Mouse (Mus musculus): ENCODE measurements around the gene Gpr6. TPM values are rescaled to one million over a fixed set of nuclear protein-coding genes. Genes with fewer than 3 reads are reported as not detected.

The Gpr6 gene
- 0.14 TPM in 1 of 2 replicates, not detected in the other for polyA plus RNA-seq (2014; fragmentation: Nextera tagmentation; extraction: Ambion mirVana)

GRCm38 (mm10) chr10:41072116-41072515 lies at the start of gene Gpr6:
Gpr6 (minus strand) TSS chr10:41072285.
- ATAC-seq (ENCODE audit: low FRiP score), result peak; percentile 38; the same call in 1 of the 2 replicates
- WGBS, result 2% methylated on average over 23 of the region's 23 CpGs
- Histone ChIP-seq H3K9ac (ENCODE audit: low read depth, low read length) (peak within 1 kb of the TSS; percentile 11; the same call in 1 of the 2 replicates), H3K27me3 (ENCODE audit: control insufficient read depth, insufficient read depth, low read length) (peaks cover 23% of the 10 kb centered on the region), H3K27ac (ENCODE audit: low read depth, low read length) (no peak within 1 kb of the TSS), H3K36me3 (ENCODE audit: control insufficient read depth, insufficient read depth, low read length) (no peaks in the 10 kb centered on the region), H3K9me3 (ENCODE audit: control insufficient read depth, low read length) (no peaks in the 10 kb centered on the region), H3K4me2 (replicated peaks; ENCODE audit: low read depth, low read length) (peak within 1 kb of the TSS; percentile 69), H3K4me3 (ENCODE audit: low read depth, low read length) (peak within 1 kb of the TSS; percentile 36), H3K4me1 (replicated peaks; ENCODE audit: control insufficient read depth, insufficient read depth, low read length) (peaks cover 3% of the 10 kb centered on the region; the same call in 1 of the 2 replicates)
- DNase-seq (ENCODE audit: low spot score), result peak; percentile 51

- no peak for ATAC-seq (ENCODE audit: low FRiP score)
Measured at GRCm38 (mm10) chr10:41100060-41100459, 28.0 kb upstream of the Gpr6 start.

GRCm38 (mm10) chr10:41098137-41098536 lies 26.1 kb upstream of the Gpr6 start:
- no peak overlapping the region for H3K27ac ChIP-seq (ENCODE audit: low read depth, low read length)
- H3K9ac ChIP-seq (ENCODE audit: low read depth, low read length), result no peak overlapping the region
- no peaks in the 10 kb centered on the region for H3K27me3 ChIP-seq (ENCODE audit: control insufficient read depth, insufficient read depth, low read length)
- H3K4me2 ChIP-seq (replicated peaks; ENCODE audit: low read depth, low read length), result no peak overlapping the region
- DNase-seq (ENCODE audit: low spot score) (no peak), ATAC-seq (ENCODE audit: low FRiP score) (no peak)
- H3K4me3 ChIP-seq (ENCODE audit: low read depth, low read length), result no peak overlapping the region
- no peaks in the 10 kb centered on the region for H3K36me3 ChIP-seq (ENCODE audit: control insufficient read depth, insufficient read depth, low read length)
- H3K9me3 ChIP-seq (ENCODE audit: control insufficient read depth, low read length), result no peaks in the 10 kb centered on the region
- 88% methylated on average over 6 of the region's 6 CpGs for WGBS
- H3K4me1 ChIP-seq (replicated peaks; ENCODE audit: control insufficient read depth, insufficient read depth, low read length), result no peaks in the 10 kb centered on the region

More at GRCm38 (mm10) chr10:41100060-41100459, 28.0 kb upstream of the Gpr6 start:
- H3K27ac ChIP-seq (ENCODE audit: low read depth, low read length), result no peak overlapping the region
- no peaks in the 10 kb centered on the region for H3K4me1 ChIP-seq (replicated peaks; ENCODE audit: control insufficient read depth, insufficient read depth, low read length)
- WGBS, result 70% methylated on average over 2 of the region's 2 CpGs
- H3K9ac ChIP-seq (ENCODE audit: low read depth, low read length), result no peak overlapping the region
- no peak for DNase-seq (ENCODE audit: low spot score)
- H3K4me3 ChIP-seq (ENCODE audit: low read depth, low read length), result no peak overlapping the region
- no peaks in the 10 kb centered on the region for H3K36me3 ChIP-seq (ENCODE audit: control insufficient read depth, insufficient read depth, low read length)
- H3K27me3 ChIP-seq (ENCODE audit: control insufficient read depth, insufficient read depth, low read length), result no peaks in the 10 kb centered on the region
- H3K4me2 ChIP-seq (replicated peaks; ENCODE audit: low read depth, low read length), result no peak overlapping the region
- H3K9me3 ChIP-seq (ENCODE audit: control insufficient read depth, low read length), result no peaks in the 10 kb centered on the region

- no peak overlapping the region for H3K4me2 ChIP-seq (replicated peaks; ENCODE audit: low read depth, low read length)
- no peak overlapping the region for H3K4me3 ChIP-seq (ENCODE audit: low read depth, low read length)
- H3K4me1 ChIP-seq (replicated peaks; ENCODE audit: control insufficient read depth, insufficient read depth, low read length), result no peaks in the 10 kb centered on the region
- no peaks in the 10 kb centered on the region for H3K9me3 ChIP-seq (ENCODE audit: control insufficient read depth, low read length)
- no peak overlapping the region for H3K27ac ChIP-seq (ENCODE audit: low read depth, low read length)
- no peak overlapping the region for H3K9ac ChIP-seq (ENCODE audit: low read depth, low read length)
- no peaks in the 10 kb centered on the region for H3K36me3 ChIP-seq (ENCODE audit: control insufficient read depth, insufficient read depth, low read length)
- H3K27me3 ChIP-seq (ENCODE audit: control insufficient read depth, insufficient read depth, low read length), result no peaks in the 10 kb centered on the region
- peak; percentile 4 for DNase-seq (ENCODE audit: low spot score)
- WGBS, result 72% methylated on average over 7 of the region's 7 CpGs
- ATAC-seq (ENCODE audit: low FRiP score), result no peak
Measured at GRCm38 (mm10) chr10:41088852-41089251, 16.8 kb upstream of the Gpr6 start.

- Histone ChIP-seq H3K9ac (ENCODE audit: low read depth, low read length) (peak overlapping the region; percentile 11; the same call in 1 of the 2 replicates), H3K4me2 (replicated peaks; ENCODE audit: low read depth, low read length) (peak overlapping the region; percentile 69), H3K27ac (ENCODE audit: low read depth, low read length) (no peak overlapping the region), H3K36me3 (ENCODE audit: control insufficient read depth, insufficient read depth, low read length) (no peaks in the 10 kb centered on the region), H3K4me3 (ENCODE audit: low read depth, low read length) (peak overlapping the region; percentile 36), H3K27me3 (ENCODE audit: control insufficient read depth, insufficient read depth, low read length) (peaks cover 23% of the 10 kb centered on the region), H3K9me3 (ENCODE audit: control insufficient read depth, low read length) (no peaks in the 10 kb centered on the region), H3K4me1 (replicated peaks; ENCODE audit: control insufficient read depth, insufficient read depth, low read length) (peaks cover 3% of the 10 kb centered on the region; the same call in 1 of the 2 replicates)
- 4% methylated on average over 11 of the region's 11 CpGs for WGBS
- peak; percentile 84 for DNase-seq (ENCODE audit: low spot score)
- no peak for ATAC-seq (ENCODE audit: low FRiP score)
Measured at GRCm38 (mm10) chr10:41071696-41072095, 389 bp downstream of the Gpr6 start.

- H3K27ac ChIP-seq (ENCODE audit: low read depth, low read length), result no peak overlapping the region
- H3K36me3 ChIP-seq (ENCODE audit: control insufficient read depth, insufficient read depth, low read length), result no peaks in the 10 kb centered on the region
- H3K4me2 ChIP-seq (replicated peaks; ENCODE audit: low read depth, low read length), result peak overlapping the region; percentile 69
- 3% methylated on average over 68 of the region's 68 CpGs for WGBS
- peak overlapping the region; percentile 36 for H3K4me3 ChIP-seq (ENCODE audit: low read depth, low read length)
- peak; percentile 57 for DNase-seq (ENCODE audit: low spot score)
- H3K9ac ChIP-seq (ENCODE audit: low read depth, low read length), result 0 out of 2 replicates have a peak overlapping the region, but pooled peaks have one; percentile 7
- peak; percentile 56 for ATAC-seq (ENCODE audit: low FRiP score)
- H3K9me3 ChIP-seq (ENCODE audit: control insufficient read depth, low read length), result no peaks in the 10 kb centered on the region
- H3K27me3 ChIP-seq (ENCODE audit: control insufficient read depth, insufficient read depth, low read length), result peaks cover 23% of the 10 kb centered on the region
- H3K4me1 ChIP-seq (replicated peaks; ENCODE audit: control insufficient read depth, insufficient read depth, low read length), result peaks cover 3% of the 10 kb centered on the region; the same call in 1 of the 2 replicates
Measured at GRCm38 (mm10) chr10:41070693-41071651, 1.1 kb downstream of the Gpr6 start.

GRCm38 (mm10) chr10:41060250-41060831 lies 11.7 kb downstream of the Gpr6 start:
- H3K4me3 ChIP-seq (ENCODE audit: low read depth, low read length), result no peak overlapping the region
- no peak overlapping the region for H3K4me2 ChIP-seq (replicated peaks; ENCODE audit: low read depth, low read length)
- H3K9me3 ChIP-seq (ENCODE audit: control insufficient read depth, low read length), result no peaks in the 10 kb centered on the region
- 83% methylated on average over 4 of the region's 4 CpGs for WGBS
- no peaks in the 10 kb centered on the region for H3K36me3 ChIP-seq (ENCODE audit: control insufficient read depth, insufficient read depth, low read length)
- H3K4me1 ChIP-seq (replicated peaks; ENCODE audit: control insufficient read depth, insufficient read depth, low read length), result no peaks in the 10 kb centered on the region
- H3K9ac ChIP-seq (ENCODE audit: low read depth, low read length), result no peak overlapping the region
- no peak overlapping the region for H3K27ac ChIP-seq (ENCODE audit: low read depth, low read length)
- DNase-seq (ENCODE audit: low spot score) (no peak), ATAC-seq (ENCODE audit: low FRiP score) (no peak)
- H3K27me3 ChIP-seq (ENCODE audit: control insufficient read depth, insufficient read depth, low read length), result no peaks in the 10 kb centered on the region

GRCm38 (mm10) chr10:41055581-41055980 lies 16.5 kb downstream of the Gpr6 start:
- Histone ChIP-seq H3K27ac (ENCODE audit: low read depth, low read length) (no peak overlapping the region), H3K9me3 (ENCODE audit: control insufficient read depth, low read length) (no peaks in the 10 kb centered on the region), H3K27me3 (ENCODE audit: control insufficient read depth, insufficient read depth, low read length) (no peaks in the 10 kb centered on the region), H3K36me3 (ENCODE audit: control insufficient read depth, insufficient read depth, low read length) (no peaks in the 10 kb centered on the region), H3K9ac (ENCODE audit: low read depth, low read length) (no peak overlapping the region), H3K4me2 (replicated peaks; ENCODE audit: low read depth, low read length) (no peak overlapping the region), H3K4me1 (replicated peaks; ENCODE audit: control insufficient read depth, insufficient read depth, low read length) (no peaks in the 10 kb centered on the region), H3K4me3 (ENCODE audit: low read depth, low read length) (no peak overlapping the region)
- WGBS, result 80% methylated on average over 9 of the region's 9 CpGs
- no peak for ATAC-seq (ENCODE audit: low FRiP score)
- DNase-seq (ENCODE audit: low spot score), result no peak

Measured in hindbrain, embryonic 11.5 days (tissue).